Mouse (Mus musculus): ENCODE results near the gene Sncb.

Sncb gene

DNA sequence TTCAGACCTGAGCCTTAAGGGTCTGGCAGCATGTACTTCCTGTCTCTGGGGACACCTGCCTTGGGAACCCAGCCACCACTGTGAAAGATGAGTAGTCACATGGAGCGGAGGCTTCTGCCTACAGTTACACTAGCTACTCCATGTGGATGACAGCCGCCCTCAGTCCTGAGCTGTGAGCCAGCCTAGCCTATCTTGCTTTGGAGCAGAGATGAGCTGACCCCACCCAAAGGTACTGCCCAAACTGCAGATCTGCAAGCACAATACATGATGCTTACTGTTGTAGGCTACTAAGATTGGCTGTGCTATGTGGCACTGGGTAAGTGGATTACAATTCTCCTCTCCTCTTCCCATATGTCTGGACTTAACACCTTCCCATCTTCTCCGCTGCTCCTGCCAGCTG is 14.7 kb upstream of the Sncb start:
- DNase-seq = no peak

DNA sequence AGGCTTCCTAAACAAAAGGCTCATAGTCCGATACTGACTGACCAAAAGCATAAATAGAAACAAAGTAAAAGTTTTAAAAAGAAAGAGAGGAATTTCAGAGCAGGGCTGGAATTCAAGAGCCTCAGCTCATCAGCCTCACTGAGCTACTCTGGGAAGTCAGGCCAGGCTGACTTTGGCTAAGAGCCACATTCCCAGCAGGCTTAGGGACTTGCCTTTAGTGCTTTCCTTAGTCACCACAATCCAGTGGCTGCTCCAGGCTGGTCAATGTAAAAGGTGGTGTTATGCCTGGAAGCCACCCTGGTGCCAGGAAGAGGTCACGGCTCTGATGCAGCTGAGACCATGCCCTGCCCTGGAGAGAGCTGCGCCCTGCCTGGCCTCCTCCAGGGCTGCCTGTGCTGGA is 14.2 kb upstream of the Sncb start:
- DNase-seq = no peak

DNA sequence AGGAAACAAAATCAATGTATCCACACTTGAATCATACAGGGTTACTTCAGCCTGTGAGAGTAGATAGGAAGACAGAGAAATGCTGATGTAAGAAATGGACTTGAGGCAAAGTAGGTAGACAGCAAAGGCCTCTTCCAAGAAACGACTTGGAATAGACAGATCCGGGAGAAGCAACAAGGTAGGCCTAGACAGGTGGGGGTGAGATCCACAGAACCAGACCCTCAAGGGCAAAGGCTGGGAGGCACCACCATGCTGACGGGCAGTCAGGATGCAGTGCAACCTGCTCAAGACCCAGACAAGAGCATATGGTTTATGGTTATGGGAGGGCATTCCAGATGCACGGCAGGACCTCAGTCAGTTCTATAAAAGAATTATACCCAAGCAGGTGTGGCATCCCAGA is 617 bp upstream of the Sncb start:
- DNase-seq = no peak

DNA sequence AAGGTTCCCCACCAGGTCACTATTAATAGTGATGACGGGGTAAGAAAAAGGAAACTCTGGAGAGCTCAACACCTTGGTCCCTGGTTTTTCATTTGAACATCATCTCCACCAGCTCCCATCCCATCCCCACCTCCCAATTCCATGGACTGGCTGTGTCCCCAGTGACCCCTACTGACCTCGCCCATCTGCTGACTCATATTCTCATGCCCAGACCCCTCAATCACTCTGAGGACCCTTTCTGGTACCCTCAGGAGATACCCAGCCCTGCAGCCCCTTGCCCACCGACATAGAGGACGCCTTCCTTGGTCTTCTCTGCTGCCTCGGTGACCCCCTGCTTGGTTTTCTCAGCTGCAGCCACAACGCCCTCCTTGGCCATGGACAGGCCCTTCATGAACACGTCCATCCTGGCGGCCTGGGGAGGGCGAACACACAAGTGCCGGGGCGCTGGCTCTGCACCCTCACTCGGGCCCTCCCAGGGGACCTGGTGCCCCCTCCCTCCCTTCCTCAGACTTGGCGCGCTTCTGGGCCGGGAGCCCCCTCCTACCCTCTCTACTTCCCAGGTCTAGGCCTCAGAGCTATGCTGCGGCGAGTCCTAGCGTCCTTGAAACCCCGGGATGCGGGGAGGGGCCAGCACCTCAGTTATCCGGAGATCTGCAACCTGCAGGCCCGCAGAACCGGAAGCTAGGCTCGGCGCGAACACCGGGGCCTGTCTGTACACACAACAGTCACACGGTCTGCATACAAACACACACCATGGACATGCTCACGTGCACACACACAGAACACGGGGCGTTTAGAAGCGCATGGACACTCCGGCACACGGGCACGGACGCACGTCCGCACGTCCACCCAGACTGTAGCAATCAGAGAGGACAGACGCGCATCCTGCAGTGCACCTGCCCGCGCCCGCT is 859 bp downstream of the Sncb start:
- DNase-seq = no peak

DNA sequence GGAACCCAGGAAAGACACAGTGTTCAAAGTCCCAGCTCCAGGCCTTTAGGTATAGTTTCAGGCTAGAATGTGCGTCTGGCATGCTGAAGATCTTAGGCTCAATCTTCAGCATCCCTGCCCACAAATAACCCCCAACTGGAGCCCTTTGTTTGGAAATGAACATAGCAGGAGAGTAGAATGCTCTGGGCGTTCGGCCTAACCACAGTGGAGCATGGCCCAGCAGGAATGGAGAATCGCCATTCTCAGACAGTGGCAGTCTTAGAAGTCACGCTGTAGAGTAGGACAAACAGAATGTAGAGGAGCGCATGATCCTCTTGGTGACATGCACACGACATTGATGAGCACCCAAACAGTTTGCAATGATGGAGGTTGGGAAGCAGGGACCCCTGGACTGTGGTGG is 5.5 kb downstream of the Sncb start:
- no peak for DNase-seq

DNA sequence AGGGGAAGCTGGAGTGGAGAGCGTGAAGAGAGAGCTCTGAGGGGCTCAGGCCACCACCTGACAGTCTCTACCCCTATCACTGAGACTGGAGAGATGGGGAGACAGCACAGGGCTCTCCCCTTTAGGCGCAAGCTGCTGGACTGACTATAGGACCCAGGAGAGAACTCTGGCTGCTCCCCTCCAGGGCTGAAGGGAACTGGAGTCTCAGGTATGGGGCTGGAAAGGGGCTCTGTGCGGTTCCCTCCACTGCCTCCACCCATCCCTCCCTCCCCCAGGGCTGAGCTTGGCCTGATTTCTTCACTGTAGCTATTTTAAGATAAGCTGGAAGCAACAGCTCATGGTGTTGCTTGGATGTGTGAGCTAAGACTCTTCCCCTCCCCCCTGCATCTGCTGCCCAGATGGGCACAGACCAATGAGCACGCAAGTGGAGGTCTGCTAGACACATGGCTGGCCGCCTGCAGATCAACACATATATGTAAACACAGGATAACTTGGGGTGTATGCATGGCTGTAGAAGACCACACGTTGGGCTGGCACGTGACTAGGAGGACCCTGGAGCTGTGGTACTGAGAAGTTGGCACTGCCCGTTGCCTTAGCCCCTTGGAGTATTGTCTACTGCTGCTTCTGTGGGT is 6.1 kb downstream of the Sncb start:
- DNase-seq = no peak

DNA sequence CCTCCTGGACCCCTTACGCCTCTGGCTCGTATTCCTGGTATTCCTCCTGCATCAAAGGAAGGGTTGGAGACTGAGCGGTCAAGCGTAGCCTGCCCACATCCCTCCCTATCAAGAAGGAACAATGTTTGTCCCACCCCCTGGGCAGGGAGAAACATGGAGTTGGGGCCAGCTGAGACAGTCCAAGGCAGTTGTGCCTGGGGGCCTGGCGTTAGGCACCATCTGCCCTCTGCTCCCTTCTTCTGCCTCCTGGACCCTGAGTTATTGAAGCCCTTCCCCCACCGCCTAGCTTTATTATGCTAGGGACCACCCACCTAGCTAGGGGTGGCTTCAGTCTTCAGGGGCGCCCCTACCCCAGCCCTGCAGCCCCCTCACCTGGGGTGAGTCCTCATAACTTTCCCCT is 6.9 kb downstream of the Sncb start:
- no peak for DNase-seq

DNA sequence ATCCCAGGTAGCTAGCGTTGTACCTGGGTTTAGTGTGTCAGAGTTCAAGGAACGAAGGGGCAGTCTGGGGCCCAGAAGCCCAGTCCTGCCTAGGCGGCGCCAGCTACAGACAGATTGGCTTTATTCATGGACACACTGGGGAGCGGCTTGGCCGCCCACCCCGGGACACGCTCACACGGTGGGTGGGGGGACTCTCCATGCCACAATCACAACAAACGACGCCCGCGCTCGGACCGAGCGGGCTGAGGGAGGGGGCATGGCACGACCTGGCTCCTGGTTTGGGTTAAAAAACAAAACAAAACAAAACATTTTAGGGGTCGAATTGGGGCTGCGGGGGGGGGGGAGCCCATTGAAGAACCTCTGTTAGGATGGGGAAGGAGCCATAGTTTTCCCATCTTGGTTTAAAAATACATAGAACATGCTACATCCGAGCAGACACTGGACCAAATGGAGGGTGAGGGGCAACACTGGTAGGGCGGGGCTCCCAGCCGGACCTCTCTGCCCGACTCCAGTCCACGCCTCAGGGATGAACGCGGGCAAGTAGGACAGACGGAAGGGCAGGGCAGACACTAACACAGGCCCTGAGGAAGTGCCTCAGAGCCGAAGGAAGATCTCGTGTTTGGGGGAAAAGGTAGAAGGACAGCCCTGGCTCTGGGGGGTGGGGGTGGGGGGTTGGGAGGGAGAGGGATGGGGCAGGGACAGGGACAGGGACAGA is 7.5 kb downstream of the Sncb start:
- DNase-seq = no peak

DNA sequence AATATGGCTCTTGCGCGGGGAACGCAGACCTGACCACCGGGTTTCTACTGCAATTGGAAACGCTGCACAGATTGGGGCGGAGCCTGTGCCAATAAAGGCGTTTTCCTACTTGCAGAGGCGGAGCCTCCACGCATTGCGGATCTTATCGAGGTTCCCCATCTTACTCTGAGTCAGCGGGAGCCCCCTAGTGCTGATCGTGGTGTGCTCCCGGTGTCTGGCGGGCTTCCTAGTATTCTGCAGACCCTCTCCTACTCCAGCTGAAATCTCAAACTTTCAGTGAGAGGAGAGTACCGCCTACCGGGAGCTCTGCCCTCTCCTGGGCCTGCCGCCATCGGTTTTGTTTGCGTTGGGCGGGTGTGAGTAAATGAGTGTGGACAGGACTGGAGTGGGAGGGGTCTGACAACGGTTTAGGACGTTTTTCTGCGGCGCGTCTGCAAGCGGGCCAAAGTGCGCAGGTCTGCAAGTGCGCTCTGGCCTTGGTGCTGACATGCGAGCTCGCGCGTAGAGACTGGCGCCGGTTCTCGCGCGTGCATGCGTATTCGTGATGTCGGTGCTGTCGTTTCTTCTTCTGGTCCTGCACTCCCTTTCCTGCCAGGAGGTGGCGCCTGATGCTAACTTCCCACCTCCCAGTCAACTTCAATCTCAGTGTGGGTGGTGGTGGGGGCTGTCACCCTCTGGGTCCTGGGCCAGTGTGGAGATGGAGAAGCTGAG is 8.2 kb downstream of the Sncb start:
- peak; percentile 42 to 45 for DNase-seq

DNA sequence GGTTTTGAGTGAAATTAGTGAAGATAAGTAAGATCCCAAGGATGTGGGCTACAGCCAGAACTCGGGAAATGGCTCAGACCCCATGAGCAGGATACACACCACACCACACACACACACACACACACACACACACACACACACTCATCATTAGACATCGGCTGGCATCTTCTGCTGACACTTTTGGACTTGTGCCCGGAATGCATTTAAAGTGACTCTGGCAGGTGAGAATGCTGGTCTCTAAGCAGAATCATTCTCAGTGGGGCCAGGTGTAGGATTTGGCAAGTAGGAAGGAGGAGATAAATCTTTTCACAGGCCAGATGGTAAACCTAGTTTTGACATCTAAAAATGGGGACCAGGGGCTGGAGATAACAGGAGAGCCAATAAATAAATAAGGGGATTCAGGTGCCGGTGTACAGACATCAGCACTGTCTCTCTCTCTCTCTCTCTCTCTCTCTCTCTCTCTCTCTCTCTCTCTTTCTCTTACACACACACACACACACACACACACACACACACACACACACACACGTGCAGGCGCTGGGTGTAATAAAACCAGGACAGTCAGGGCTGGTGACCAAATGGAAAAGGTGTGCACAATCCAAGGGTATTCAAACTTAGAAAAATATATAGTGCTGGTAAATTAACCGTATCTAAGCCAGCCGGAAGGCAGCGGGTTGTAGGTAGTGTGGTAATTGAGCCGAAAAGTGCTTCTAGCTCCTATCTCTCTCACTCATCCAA is 9.1 kb downstream of the Sncb start:
- no peak for DNase-seq

DNA sequence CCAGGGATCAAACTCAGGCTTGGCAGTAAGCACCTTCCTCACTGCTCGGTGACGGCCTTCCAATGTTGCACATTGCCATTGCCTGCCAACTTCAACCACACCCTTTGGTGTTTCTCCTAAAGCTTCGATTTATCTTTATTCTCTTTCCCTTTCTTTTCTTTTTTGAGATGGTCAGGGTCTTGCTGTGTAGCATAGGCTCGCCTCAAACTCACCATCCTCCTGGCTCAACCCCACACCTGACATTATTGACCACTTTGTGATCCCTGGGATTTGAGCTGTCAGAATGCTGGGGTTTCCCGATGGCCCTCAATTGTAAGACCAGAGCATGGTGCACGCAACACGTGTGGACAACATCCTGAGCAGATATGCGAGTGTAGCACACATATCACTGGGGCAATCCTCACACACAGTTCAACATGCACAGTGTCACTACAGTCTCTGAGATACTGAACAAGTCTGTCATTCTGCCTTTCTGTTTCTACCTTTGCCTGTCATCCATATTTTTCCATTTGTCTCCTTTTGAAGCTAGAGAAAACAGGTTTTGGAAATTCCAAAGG is 10.2 kb downstream of the Sncb start:
- DNase-seq = no peak

DNA sequence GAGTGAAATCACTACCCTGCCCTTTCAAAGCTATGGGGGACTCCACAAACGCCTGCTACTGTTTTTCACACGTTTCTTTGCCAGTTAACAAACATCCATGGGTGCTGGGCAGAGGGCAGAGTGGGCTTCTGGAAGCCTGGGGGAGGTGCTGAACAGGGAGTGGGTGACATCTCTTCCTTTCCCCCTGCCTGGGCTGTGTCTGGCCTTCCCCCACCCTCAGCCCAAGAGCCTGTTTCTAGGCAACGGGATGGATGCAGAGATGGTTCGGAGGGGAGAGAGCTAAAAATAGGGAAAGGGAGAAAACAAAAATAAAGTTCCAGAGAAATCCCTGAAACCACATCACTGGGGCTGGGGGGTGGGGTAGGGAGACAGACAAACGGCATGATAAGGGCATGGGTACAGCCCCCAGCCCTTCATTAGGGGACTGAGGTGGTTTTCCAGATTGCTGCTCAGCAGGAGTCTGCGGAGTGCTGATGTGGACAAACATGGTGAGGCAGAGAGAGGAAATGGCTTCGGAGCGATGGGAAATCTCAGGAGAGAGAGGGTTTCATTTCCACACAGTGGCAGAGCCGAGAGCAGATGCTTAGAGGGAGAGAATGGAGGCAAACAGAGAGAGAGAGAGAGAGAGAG is 11.1 kb downstream of the Sncb start:
- DNase-seq = no peak

DNA sequence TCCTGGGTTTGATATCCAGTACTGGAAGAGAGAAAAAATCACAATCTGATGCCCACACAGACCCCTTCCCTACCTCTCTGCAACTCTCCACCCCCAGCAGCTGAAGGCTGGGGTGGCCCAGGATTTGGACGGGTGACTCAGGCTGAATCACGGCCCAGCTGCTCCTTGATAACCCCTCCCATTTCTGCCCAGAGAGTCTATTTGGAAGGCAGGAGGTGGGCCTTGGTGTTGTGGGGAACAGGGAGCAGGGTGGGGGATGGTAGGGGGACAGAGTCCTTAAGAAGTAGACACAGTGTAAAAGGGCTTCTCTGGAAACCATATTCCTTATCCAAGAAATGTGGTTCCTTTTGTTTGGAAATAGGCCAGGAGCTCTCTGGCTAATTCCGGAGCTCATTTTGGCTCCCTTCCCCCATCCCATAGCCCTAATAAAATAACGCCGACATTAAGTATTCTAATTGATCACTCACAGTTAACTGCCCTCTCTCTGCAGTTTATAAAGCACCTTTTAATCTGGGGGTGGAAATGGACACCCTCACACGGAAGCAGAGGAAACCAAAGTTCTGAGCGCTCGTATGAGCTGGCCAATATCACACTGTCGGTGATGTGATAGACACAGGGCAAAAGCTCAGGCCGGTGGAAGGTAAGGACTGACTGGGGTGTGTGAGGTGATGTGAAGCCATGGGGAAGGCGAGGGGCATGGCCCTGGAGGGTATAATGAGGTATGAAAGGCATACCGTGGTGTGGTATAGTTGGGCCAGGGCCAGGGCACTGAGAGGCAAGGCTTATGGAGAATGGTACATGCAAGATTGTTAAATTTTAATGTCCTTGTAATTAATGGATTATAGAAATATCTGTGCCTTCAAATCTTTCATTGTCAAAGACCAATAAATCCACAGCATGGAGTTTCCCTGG is 12.0 kb downstream of the Sncb start:
- no peak for DNase-seq

DNA sequence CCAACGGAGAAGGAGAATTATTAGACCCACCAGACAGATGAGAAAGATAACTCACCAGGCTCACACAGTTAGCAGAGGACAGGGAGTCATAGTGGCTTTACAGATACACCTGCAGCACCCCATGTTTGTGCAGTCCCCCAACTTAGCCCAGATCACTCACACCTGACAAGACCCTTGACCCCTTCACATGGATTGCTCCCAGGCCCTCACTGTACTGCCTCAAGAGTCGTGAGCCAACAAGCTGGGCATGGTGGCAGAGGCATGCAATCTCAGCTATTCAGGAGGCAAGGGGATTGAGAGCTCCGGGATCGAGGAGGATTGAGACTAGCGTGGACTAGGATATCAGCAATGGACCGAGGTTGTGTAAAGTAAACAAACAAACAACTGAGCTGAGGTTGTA is 12.7 kb downstream of the Sncb start:
- DNase-seq = no peak

DNA sequence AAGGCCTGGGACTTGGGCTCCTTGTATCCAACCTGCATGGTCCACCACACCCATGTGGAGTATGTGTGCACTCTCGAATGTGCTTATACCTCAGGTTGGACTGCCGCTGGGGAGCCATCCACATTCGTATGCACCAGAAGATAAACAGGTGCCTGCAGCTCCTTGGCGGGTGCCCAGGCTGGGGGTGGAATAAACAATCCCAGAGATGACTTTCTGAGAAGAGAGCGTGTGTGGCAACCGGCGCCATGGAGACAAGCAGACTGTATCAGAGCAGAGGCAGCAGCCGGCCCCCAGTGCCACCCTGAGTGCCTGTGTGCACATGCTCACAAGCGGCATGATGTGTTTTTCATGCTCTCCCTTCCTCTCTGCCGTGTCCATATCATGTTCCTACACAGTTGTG is 13.7 kb downstream of the Sncb start:
- DNase-seq = no peak

DNA sequence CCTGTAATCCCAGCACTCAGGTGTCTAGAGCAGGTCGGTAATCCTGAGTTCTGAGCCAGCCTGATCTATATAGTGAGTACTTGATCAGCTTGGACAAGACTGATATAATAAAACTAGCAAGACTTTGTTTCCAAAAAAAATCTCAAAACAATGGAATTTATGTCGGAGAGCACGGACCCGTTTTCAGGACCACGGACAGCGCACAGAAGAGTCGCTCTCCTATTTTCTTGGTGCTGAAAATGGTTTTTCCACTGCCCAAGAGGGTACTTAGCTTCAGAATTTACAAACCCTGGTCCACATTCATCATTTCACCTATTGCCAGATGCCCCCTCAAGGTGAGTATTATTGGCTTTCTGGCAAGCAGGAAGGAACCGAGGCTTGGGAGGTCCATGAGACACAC is 15.7 kb downstream of the Sncb start:
- DNase-seq = no peak

DNA sequence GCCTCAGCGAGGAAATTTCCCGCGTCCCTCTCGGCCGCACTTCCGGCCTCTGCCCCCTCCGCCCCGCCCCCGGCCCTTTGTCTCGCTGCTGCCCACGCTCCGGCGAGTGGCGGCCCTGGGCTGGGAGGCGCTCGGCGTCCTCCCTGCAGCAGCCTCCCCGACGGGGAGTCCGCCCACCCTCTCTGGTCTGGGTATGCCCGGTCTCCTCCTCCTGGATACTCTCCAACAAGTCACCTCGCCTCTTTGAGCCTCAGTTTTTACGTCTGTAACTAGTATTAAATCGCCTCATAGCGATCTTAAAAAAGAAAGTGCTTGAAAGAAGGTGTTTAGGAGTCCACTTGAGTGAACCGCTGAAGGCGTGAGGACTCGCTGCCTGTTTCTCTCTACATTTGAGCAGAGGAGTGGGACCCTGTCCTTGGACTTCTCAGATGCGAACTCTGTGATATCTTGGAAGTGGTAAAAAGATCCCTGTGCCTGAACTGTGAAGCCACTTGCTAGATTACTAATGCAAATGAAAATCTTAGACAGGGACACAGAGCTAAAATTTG is 16.5 kb downstream of the Sncb start, which contains the start of gene Gprin1:
Gene Gprin1, minus strand, starts transcription at position 11 of the 548 bp plus-strand sequence.
- no peak for DNase-seq

DNA sequence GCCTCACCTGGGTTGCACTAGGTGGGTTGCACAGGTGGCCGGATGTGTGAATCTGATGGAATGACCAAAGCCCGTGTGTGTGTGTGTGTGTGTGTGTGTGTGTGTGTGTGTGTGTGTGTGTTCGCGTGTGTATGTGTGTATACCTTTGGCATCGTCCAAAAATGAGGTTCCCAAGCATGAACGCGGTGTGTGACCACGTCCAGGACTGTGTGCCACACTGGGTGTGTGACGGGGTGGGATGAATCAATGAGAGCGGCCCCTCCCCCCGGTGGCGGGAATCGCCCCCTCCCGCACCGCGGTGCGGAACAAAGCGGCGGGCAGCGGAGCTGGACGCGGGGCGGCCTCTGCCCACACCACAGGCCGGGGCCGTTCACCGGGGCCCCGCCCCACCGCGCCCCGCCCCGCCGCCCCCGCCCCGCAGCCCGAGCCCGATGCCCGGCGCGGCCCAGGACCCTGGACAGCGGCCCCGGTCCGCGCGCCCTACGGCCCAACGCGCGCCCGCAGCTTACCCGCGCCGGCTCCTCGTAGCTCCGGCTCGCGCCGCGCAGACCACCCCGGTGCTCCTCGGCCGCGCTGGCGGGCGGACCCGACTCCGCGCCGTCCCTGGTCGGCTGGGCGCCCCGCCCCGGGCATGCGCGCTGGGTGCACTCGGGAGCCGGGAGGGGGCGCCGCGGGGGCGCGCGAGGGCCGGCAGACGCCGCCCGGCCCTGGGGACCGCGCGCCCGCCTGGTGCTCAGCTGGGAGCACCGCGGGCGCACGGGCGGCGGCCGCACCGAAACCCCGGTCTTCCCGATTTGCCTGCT is 17.1 kb downstream of the Sncb start:
- no peak for DNase-seq

DNA sequence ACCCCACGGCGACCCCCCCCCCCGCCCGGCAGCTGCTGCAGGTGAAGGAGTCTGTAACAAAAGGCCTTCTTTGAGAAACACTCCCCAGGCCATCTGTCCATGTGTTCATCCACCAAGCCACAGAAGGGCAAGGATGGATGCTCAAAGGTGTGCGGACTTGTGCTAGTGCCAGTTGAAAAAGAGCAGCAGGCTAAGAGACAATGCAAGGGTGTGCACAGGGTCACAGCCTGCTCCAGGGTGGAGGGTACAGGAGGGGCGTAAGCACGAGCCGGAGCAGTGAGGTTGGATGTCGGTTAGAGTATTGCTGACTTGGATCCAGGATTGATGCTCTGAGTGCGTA is 17.7 kb downstream of the Sncb start:
- DNase-seq = no peak
